Mouse (Mus musculus) megakaryocyte, adult 5-6 weeks (primary cell): ENCODE results near the gene Fbf1. TPM values are rescaled to one million over a fixed set of nuclear protein-coding genes. Genes with fewer than 3 reads are reported as not detected.

Source experiments
- ATAC-seq: 2 replicates; pipeline ENCODE4 v1.8.0; 2016; ENCODE audit warnings: mild to moderate bottlenecking, inconsistent platforms; ENCODE audit not compliant: poor library complexity, severe bottlenecking
- total RNA-seq, 2 experiments: library from RNA; stranded (forward) in 1 of 2; stranded (reverse) in 1 of 2; fragments of 153-499, 151-499 nt in 1 of 2; fragments of 221-1000, 200-1000 nt in 1 of 2; gene quantifications; 2 replicates each; pipeline versions ENCODE4 v1.2.3 to v1.2.4; 2015 to 2017

Fbf1 gene
- total RNA-seq, 2 experiments from 2014 or later = 2.9 to 5.7 TPM

GRCm38 (mm10) chr11:116110131-116110530 lies 57.8 kb downstream of the Fbf1 start:
- ATAC-seq = no peak

GRCm38 (mm10) chr11:116109441-116110081 lies 58.4 kb downstream of the Fbf1 start:
- 0 out of 2 replicates have a peak, but pooled peaks have one; percentile 24 for ATAC-seq

- no peak for ATAC-seq
Observed at GRCm38 (mm10) chr11:116108464-116109137, 59.4 kb downstream of the Fbf1 start.

- no peak for ATAC-seq
Observed at GRCm38 (mm10) chr11:116107777-116108285, 60.1 kb downstream of the Fbf1 start.

- ATAC-seq = no peak
Observed at GRCm38 (mm10) chr11:116106963-116107776, 60.8 kb downstream of the Fbf1 start.

- ATAC-seq = no peak
Observed at GRCm38 (mm10) chr11:116106154-116106962, 61.6 kb downstream of the Fbf1 start.

- ATAC-seq = no peak
Observed at GRCm38 (mm10) chr11:116105065-116105464, 62.9 kb downstream of the Fbf1 start.

GRCm38 (mm10) chr11:116104006-116104646 lies 63.8 kb downstream of the Fbf1 start:
- ATAC-seq = no peak

GRCm38 (mm10) chr11:116103572-116103971 lies 64.4 kb downstream of the Fbf1 start:
- ATAC-seq = no peak

- no peak for ATAC-seq
Observed at GRCm38 (mm10) chr11:116102472-116102871, 65.5 kb downstream of the Fbf1 start.

- no peak for ATAC-seq
Observed at GRCm38 (mm10) chr11:116101931-116102381, 66.0 kb downstream of the Fbf1 start.

GRCm38 (mm10) chr11:116100839-116101238 lies 67.1 kb downstream of the Fbf1 start:
- no peak for ATAC-seq

- peak; percentile 24; the same call in 1 of the 2 replicates for ATAC-seq
Observed at GRCm38 (mm10) chr11:116100385-116100784, 67.6 kb downstream of the Fbf1 start.

GRCm38 (mm10) chr11:116099462-116099861 lies 68.5 kb downstream of the Fbf1 start:
- no peak for ATAC-seq

- ATAC-seq = no peak
Observed at GRCm38 (mm10) chr11:116098711-116099460, 69.1 kb downstream of the Fbf1 start.

GRCm38 (mm10) chr11:116096213-116097108 lies 71.5 kb downstream of the Fbf1 start:
- ATAC-seq = 0 out of 2 replicates have a peak, but pooled peaks have one; percentile 31

GRCm38 (mm10) chr11:116095573-116095972 lies 72.4 kb downstream of the Fbf1 start:
- ATAC-seq = no peak
